Mouse (Mus musculus): ENCODE measurements around the gene Smarcad1. TPM values are rescaled to one million over a fixed set of nuclear protein-coding genes. Genes with fewer than 3 reads are reported as not detected.
A peak's percentile ranks its signal among the peaks of the same experiment; 100 is the strongest.
"Not testable (repeated sequence)": the region's sequence is repeated elsewhere in the genome, so short reads cannot be mapped to it uniquely, and the experiment has no call there.

Gene Smarcad1
- polyA plus RNA-seq, 1 experiment from 2014 or later = 44.5 TPM

- H3K27me3 ChIP-seq (replicated peaks) = no peaks in the 10 kb centered on the region
- WGBS = 36% methylated on average over 2 of the region's 2 CpGs
- H3K4me1 ChIP-seq = peaks cover 3% of the 10 kb centered on the region
- no peak overlapping the region for H3K4me2 ChIP-seq
- peaks cover 7% of the 10 kb centered on the region; the same call in 1 of the 2 replicates for H3K9me3 ChIP-seq
- no peak overlapping the region for H3K9ac ChIP-seq
- H3K36me3 ChIP-seq = no peaks in the 10 kb centered on the region
- ATAC-seq (ENCODE audit: extremely low read depth, insufficient number of reproducible peaks, low FRiP score, low TSS enrichment) = no peak
- no peak overlapping the region for H3K4me3 ChIP-seq
- H3K27ac ChIP-seq (replicated peaks) = no peak overlapping the region
Measured at GRCm38 (mm10) chr6:65024668-65025067, 17.7 kb upstream of the Smarcad1 start.

- 84% methylated on average over 4 of the region's 4 CpGs for WGBS
- Histone ChIP-seq H3K4me1 (no peaks in the 10 kb centered on the region), H3K27ac (replicated peaks) (no peak overlapping the region), H3K36me3 (no peaks in the 10 kb centered on the region), H3K4me3 (no peak overlapping the region), H3K9me3 (peaks cover 7% of the 10 kb centered on the region; the same call in 1 of the 2 replicates), H3K27me3 (replicated peaks) (no peaks in the 10 kb centered on the region), H3K9ac (no peak overlapping the region), H3K4me2 (no peak overlapping the region)
- no peak for ATAC-seq (ENCODE audit: extremely low read depth, insufficient number of reproducible peaks, low FRiP score, low TSS enrichment)
Measured at GRCm38 (mm10) chr6:65025130-65025529, 17.3 kb upstream of the Smarcad1 start.

- H3K9me3 ChIP-seq = no peaks in the 10 kb centered on the region
- H3K36me3 ChIP-seq = no peaks in the 10 kb centered on the region
- no peak overlapping the region for H3K4me2 ChIP-seq
- H3K4me1 ChIP-seq = no peaks in the 10 kb centered on the region
- H3K27me3 ChIP-seq (replicated peaks) = no peaks in the 10 kb centered on the region
- no peak for ATAC-seq (ENCODE audit: extremely low read depth, insufficient number of reproducible peaks, low FRiP score, low TSS enrichment)
- H3K4me3 ChIP-seq = no peak overlapping the region
- no peak overlapping the region for H3K9ac ChIP-seq
- 81% methylated on average over 2 of the region's 2 CpGs for WGBS
- H3K27ac ChIP-seq (replicated peaks) = no peak overlapping the region
Measured at GRCm38 (mm10) chr6:65034661-65035060, 7.7 kb upstream of the Smarcad1 start.

- no peaks in the 10 kb centered on the region for H3K27me3 ChIP-seq (replicated peaks)
- no peak overlapping the region for H3K27ac ChIP-seq (replicated peaks)
- 77% methylated on average over 2 of the region's 2 CpGs for WGBS
- no peak for ATAC-seq (ENCODE audit: extremely low read depth, insufficient number of reproducible peaks, low FRiP score, low TSS enrichment)
- no peak overlapping the region for H3K4me3 ChIP-seq
- no peak overlapping the region for H3K4me2 ChIP-seq
- H3K9me3 ChIP-seq = no peaks in the 10 kb centered on the region
- no peak overlapping the region for H3K9ac ChIP-seq
- no peaks in the 10 kb centered on the region for H3K4me1 ChIP-seq
- H3K36me3 ChIP-seq = no peaks in the 10 kb centered on the region
Measured at GRCm38 (mm10) chr6:65035469-65035868, 6.9 kb upstream of the Smarcad1 start.

- Histone ChIP-seq H3K36me3 (peaks cover 32% of the 10 kb centered on the region), H3K4me3 (peak overlapping the region; percentile 87), H3K9me3 (no peaks in the 10 kb centered on the region), H3K4me2 (peak overlapping the region; percentile 83), H3K4me1 (peaks cover 11% of the 10 kb centered on the region), H3K27ac (replicated peaks) (peak overlapping the region; percentile 93; the same call in 1 of the 2 replicates), H3K9ac (peak overlapping the region; percentile 98), H3K27me3 (replicated peaks) (no peaks in the 10 kb centered on the region)
- 41% methylated on average over 10 of the region's 10 CpGs for WGBS
- no peak for ATAC-seq (ENCODE audit: extremely low read depth, insufficient number of reproducible peaks, low FRiP score, low TSS enrichment)
Measured at GRCm38 (mm10) chr6:65041932-65042331, 451 bp upstream of the Smarcad1 start.

- WGBS = 10% methylated on average over 7 of the region's 7 CpGs
- ATAC-seq (ENCODE audit: extremely low read depth, insufficient number of reproducible peaks, low FRiP score, low TSS enrichment) = no peak
- H3K4me2 ChIP-seq = peak overlapping the region; percentile 83
Measured at GRCm38 (mm10) chr6:65043241-65043640, 858 bp downstream of the Smarcad1 start.

GRCm38 (mm10) chr6:65049100-65049499 is 6.7 kb downstream of the Smarcad1 start:
- Histone ChIP-seq H3K9ac (no peak overlapping the region), H3K4me1 (no peaks in the 10 kb centered on the region; the same call in 1 of the 2 replicates), H3K4me2 (no peak overlapping the region), H3K9me3 (no peaks in the 10 kb centered on the region), H3K4me3 (no peak overlapping the region), H3K36me3 (peaks cover 93% of the 10 kb centered on the region), H3K27ac (replicated peaks) (no peak overlapping the region), H3K27me3 (replicated peaks) (no peaks in the 10 kb centered on the region)
- no peak for ATAC-seq (ENCODE audit: extremely low read depth, insufficient number of reproducible peaks, low FRiP score, low TSS enrichment)
- WGBS = 91% methylated on average over 4 of the region's 4 CpGs

More at GRCm38 (mm10) chr6:65043241-65043640, 858 bp downstream of the Smarcad1 start:
- peak overlapping the region; percentile 98 for H3K9ac ChIP-seq
- H3K9me3 ChIP-seq = no peaks in the 10 kb centered on the region
- peak overlapping the region; percentile 87 for H3K4me3 ChIP-seq
- H3K27ac ChIP-seq (replicated peaks) = peak overlapping the region; percentile 93
- peaks cover 41% of the 10 kb centered on the region for H3K36me3 ChIP-seq
- H3K27me3 ChIP-seq (replicated peaks) = no peaks in the 10 kb centered on the region
- peaks cover 11% of the 10 kb centered on the region for H3K4me1 ChIP-seq

- Histone ChIP-seq H3K4me2 (no peak overlapping the region), H3K27ac (replicated peaks) (no peak overlapping the region), H3K36me3 (peaks cover 89% of the 10 kb centered on the region), H3K4me3 (no peak overlapping the region), H3K9me3 (no peaks in the 10 kb centered on the region), H3K9ac (no peak overlapping the region), H3K27me3 (replicated peaks) (no peaks in the 10 kb centered on the region), H3K4me1 (no peaks in the 10 kb centered on the region)
- ATAC-seq (ENCODE audit: extremely low read depth, insufficient number of reproducible peaks, low FRiP score, low TSS enrichment) = no peak
- WGBS = 86% methylated on average over 5 of the region's 5 CpGs
Measured at GRCm38 (mm10) chr6:65056620-65057019, 14.2 kb downstream of the Smarcad1 start.

- ATAC-seq (ENCODE audit: extremely low read depth, insufficient number of reproducible peaks, low FRiP score, low TSS enrichment); H3K4me2 ChIP-seq; H3K9me3 ChIP-seq; H3K4me1 ChIP-seq; H3K4me3 ChIP-seq; H3K27me3 ChIP-seq (replicated peaks); H3K9ac ChIP-seq; H3K27ac ChIP-seq (replicated peaks): not testable (repeated sequence)
- 70% methylated on average over 4 of the region's 4 CpGs for WGBS
- H3K36me3 ChIP-seq = peaks cover 88% of the 10 kb centered on the region
Measured at GRCm38 (mm10) chr6:65057137-65057536, 14.8 kb downstream of the Smarcad1 start.

- no peak for ATAC-seq (ENCODE audit: extremely low read depth, insufficient number of reproducible peaks, low FRiP score, low TSS enrichment)
- Histone ChIP-seq H3K4me2 (no peak overlapping the region), H3K36me3 (peaks cover 82% of the 10 kb centered on the region), H3K9ac (no peak overlapping the region), H3K4me1 (no peaks in the 10 kb centered on the region), H3K27me3 (replicated peaks) (no peaks in the 10 kb centered on the region), H3K4me3 (no peak overlapping the region), H3K9me3 (no peaks in the 10 kb centered on the region), H3K27ac (replicated peaks) (no peak overlapping the region)
- WGBS = 77% methylated on average over 1 of the region's 1 CpGs
Measured at GRCm38 (mm10) chr6:65061049-65061448, 18.7 kb downstream of the Smarcad1 start.

- WGBS = 78% methylated on average over 2 of the region's 2 CpGs
- Histone ChIP-seq H3K27me3 (replicated peaks) (no peaks in the 10 kb centered on the region), H3K36me3 (peaks cover 76% of the 10 kb centered on the region), H3K4me1 (no peaks in the 10 kb centered on the region), H3K4me2 (no peak overlapping the region), H3K9ac (no peak overlapping the region), H3K4me3 (no peak overlapping the region), H3K9me3 (no peaks in the 10 kb centered on the region), H3K27ac (replicated peaks) (no peak overlapping the region)
- ATAC-seq (ENCODE audit: extremely low read depth, insufficient number of reproducible peaks, low FRiP score, low TSS enrichment) = no peak
Measured at GRCm38 (mm10) chr6:65075201-65075600, 32.8 kb downstream of the Smarcad1 start.

- no peaks in the 10 kb centered on the region for H3K27me3 ChIP-seq (replicated peaks)
- no peak overlapping the region for H3K4me3 ChIP-seq
- no peak overlapping the region for H3K27ac ChIP-seq (replicated peaks)
- no peak overlapping the region for H3K4me2 ChIP-seq
- no peaks in the 10 kb centered on the region for H3K4me1 ChIP-seq
- peaks cover 68% of the 10 kb centered on the region for H3K36me3 ChIP-seq
- H3K9ac ChIP-seq = no peak overlapping the region
- WGBS = 92% methylated on average over 1 of the region's 1 CpGs
- ATAC-seq (ENCODE audit: extremely low read depth, insufficient number of reproducible peaks, low FRiP score, low TSS enrichment) = no peak
- H3K9me3 ChIP-seq = no peaks in the 10 kb centered on the region
Measured at GRCm38 (mm10) chr6:65079139-65079538, 36.8 kb downstream of the Smarcad1 start.

Data from heart, embryonic 13.5 days (tissue).